Mouse (Mus musculus) ES-E14 (cell line): Measurements from ENCODE around the gene Pip4k2b.

Experiments
- CHD2 ChIP-seq: IDR thresholded peaks from 2 replicates; pipeline ENCODE4 v1.6.1; 2014; ENCODE audit warnings: mild to moderate bottlenecking, low read depth, low read length, inconsistent platforms
- HCFC1 ChIP-seq: IDR thresholded peaks from 2 replicates; pipeline ENCODE4 v1.6.1; 2012; ENCODE audit warnings: low read length, inconsistent platforms, borderline replicate concordance; ENCODE audit not compliant: insufficient read depth
- MAFK ChIP-seq: IDR thresholded peaks from 2 replicates; pipeline ENCODE4 v1.6.1; 2014; ENCODE audit warnings: mild to moderate bottlenecking, low read depth, low read length, inconsistent platforms; ENCODE audit not compliant: insufficient read depth
- ZC3H11A ChIP-seq: IDR thresholded peaks from 2 replicates; pipeline ENCODE4 v1.6.1; 2012; ENCODE audit warnings: low read depth, mild to moderate bottlenecking, inconsistent platforms, low read length, borderline replicate concordance
- ZNF384 ChIP-seq: IDR thresholded peaks from 2 replicates; pipeline ENCODE4 v1.6.1; 2012; ENCODE audit warnings: low read depth, low read length, inconsistent platforms

- TF ChIP-seq MAFK (no peak), HCFC1 (no peak), ZC3H11A (no peak), CHD2 (no peak), ZNF384 (no peak)
These were observed 5.3 kb downstream of the Pip4k2b start for GRCm38 (mm10) chr11:97739155-97739554.
